Mouse (Mus musculus) bone marrow, adult 2 months (tissue): ENCODE measurements around the gene Tmem132a.

Experiments
- CTCF ChIP-seq: fragments of 200-500 bp; IDR thresholded peaks from 2 replicates; pipeline ENCODE4 v1.5.1; 2011; ENCODE audit warnings: low read length, control low read depth; ENCODE audit not compliant: control insufficient read depth, insufficient read depth
- POLR2A ChIP-seq: fragments of 200-500 bp; IDR thresholded peaks from 2 replicates; pipeline ENCODE4 v1.6.1; 2011; ENCODE audit warnings: low read depth, mild to moderate bottlenecking, control low read depth, low read length, borderline replicate concordance; ENCODE audit not compliant: control insufficient read depth

- TF ChIP-seq CTCF: no peak
- no peak for TF ChIP-seq POLR2A
Observed at GRCm38 (mm10) chr19:10914291-10914690, 44.6 kb upstream of the Tmem132a start.
